In genomic region chr4:138457091-138457490, GRCm38 (mm10) we compare ENCODE assay signal across 12 mouse cellular contexts. TPM values are rescaled to one million over a fixed set of nuclear protein-coding genes. Genes with fewer than 3 reads are reported as not detected.
DNase-seq lines count a peak whose midpoint lies in the region; ATAC-seq and TF ChIP-seq lines count a peak whose summit lies in the region.
"Had no signal": no experiment of that assay in that cellular context is flagged by ENCODE, and none has a peak within 500 bp of the region (broad histone marks: within the 10 kb centered on the region; RNA-seq: fewer than 3 reads in every experiment).

No protein-coding gene starts in this region.

- no peaks in the 10 kb centered on the region for H3K9me3 ChIP-seq in forebrain, embryonic 15.5 days
- H3K9me3 ChIP-seq in hindbrain, embryonic 15.5 days = no peaks in the 10 kb centered on the region
- no peaks in the 10 kb centered on the region for H3K9me3 ChIP-seq in midbrain, embryonic 15.5 days

- no peak for TF ChIP-seq CTCF in left cerebral cortex, adult 2 months (IDR thresholded peaks at IDR 0.05)

- peaks cover 43% of the 10 kb centered on the region for H3K4me1 ChIP-seq in forebrain, embryonic 15.5 days
- peaks cover 59% of the 10 kb centered on the region for H3K4me1 ChIP-seq in hindbrain, embryonic 15.5 days (replicated peaks)
- H3K4me1 ChIP-seq in midbrain, embryonic 15.5 days = peaks cover 51% of the 10 kb centered on the region

- intact Hi-C loops in left cerebral cortex, adult 2 months (cut with DNase I) = no loop called here
- intact Hi-C loops in heart, postnatal 10 days (cut with DNase I) = no loop called here

- H3K9ac ChIP-seq in forebrain, embryonic 15.5 days (replicated peaks) = no peak overlapping the region
- no peak overlapping the region for H3K9ac ChIP-seq in hindbrain, embryonic 15.5 days
- no peak overlapping the region for H3K9ac ChIP-seq in midbrain, embryonic 15.5 days
- H3K9ac ChIP-seq: liver, embryonic 14.5 days had no signal

- WGBS in forebrain, embryonic 15.5 days = 50% methylated on average over 4 of the region's 4 CpGs
- 31% methylated on average over 4 of the region's 4 CpGs for WGBS in hindbrain, embryonic 15.5 days
- 48% methylated on average over 4 of the region's 4 CpGs for WGBS in midbrain, embryonic 15.5 days

- H3K27ac ChIP-seq in left cerebral cortex, adult 2 months = peak overlapping the region; percentile 82
- H3K27ac ChIP-seq in forebrain, embryonic 15.5 days (replicated peaks) = no peak overlapping the region
- H3K27ac ChIP-seq in hindbrain, embryonic 15.5 days (replicated peaks) = no peak overlapping the region
- H3K27ac ChIP-seq in midbrain, embryonic 15.5 days = no peak overlapping the region
- H3K27ac ChIP-seq: liver, embryonic 14.5 days had no signal

- peaks cover 6% of the 10 kb centered on the region; the same call in 1 of the 2 replicates for H3K27me3 ChIP-seq in forebrain, embryonic 15.5 days
- no peaks in the 10 kb centered on the region for H3K27me3 ChIP-seq in hindbrain, embryonic 15.5 days
- H3K27me3 ChIP-seq in midbrain, embryonic 15.5 days (replicated peaks) = no peaks in the 10 kb centered on the region

- H3K4me2 ChIP-seq in forebrain, embryonic 15.5 days (replicated peaks) = peak overlapping the region; percentile 89
- peak overlapping the region; percentile 86 for H3K4me2 ChIP-seq in hindbrain, embryonic 15.5 days
- peak overlapping the region; percentile 95 for H3K4me2 ChIP-seq in midbrain, embryonic 15.5 days

- peak overlapping the region; percentile 98 for H3K4me3 ChIP-seq in left cerebral cortex, adult 2 months
- peak overlapping the region; percentile 19 for H3K4me3 ChIP-seq in forebrain, embryonic 15.5 days
- H3K4me3 ChIP-seq in hindbrain, embryonic 15.5 days = peak overlapping the region; percentile 96
- peak overlapping the region; percentile 89 for H3K4me3 ChIP-seq in midbrain, embryonic 15.5 days

- H3K36me3 ChIP-seq in forebrain, embryonic 15.5 days = no peaks in the 10 kb centered on the region
- no peaks in the 10 kb centered on the region for H3K36me3 ChIP-seq in hindbrain, embryonic 15.5 days
- no peaks in the 10 kb centered on the region for H3K36me3 ChIP-seq in midbrain, embryonic 15.5 days (replicated peaks)

- no peak for ATAC-seq in forebrain, embryonic 15.5 days (replicated peaks)
- no peak for ATAC-seq in hindbrain, embryonic 15.5 days (ENCODE audit: low FRiP score, low read depth)
- no peak for ATAC-seq in midbrain, embryonic 15.5 days (replicated peaks)
- ATAC-seq in CD4-positive, CD25-positive, alpha-beta regulatory T cell, adult 4 months = no peak

- DNase-seq in left cerebral cortex, adult 2 months (ENCODE audit: extremely low spot score in 1 of 2, low spot score in 2 of 2) = no peak
- no peak for DNase-seq in left cerebral cortex, adult 8-10 months (ENCODE audit: low spot score in 2 of 2)
- DNase-seq in heart, postnatal 10 days = no peak
- no peak for DNase-seq in spleen, postnatal 10 days (ENCODE audit: low spot score in 2 of 2)
- DNase-seq: adrenal gland, postnatal 25 days; cerebellum, adult 11-12 months; kidney, adult 11 months had no signal

RNA-seq across cellular contexts. Expression of gene Camk2n1, which starts 3.0 kb away (rescaled TPM):
- total RNA-seq in left cerebral cortex, adult 2 months (2021) = 1,000 to 10,000 TPM; 1,332 to 1,386 TPM
- total RNA-seq in left cerebral cortex, adult 8-10 months (2022) = 1,000 to 10,000 TPM in 2 of 4 experiments, 100 to 1,000 TPM in 2; 966 to 1,102 (median 1,006) TPM
- polyA plus RNA-seq in forebrain, embryonic 15.5 days (2015; fragmentation: Nextera tagmentation; extraction: Ambion mirVana) = 9.7 and 10.7 TPM in 2 replicates
- 16.9 and 17.0 TPM in 2 replicates for polyA plus RNA-seq in hindbrain, embryonic 15.5 days (2015; fragmentation: Nextera tagmentation; extraction: Ambion mirVana)
- 14.8 and 15.7 TPM in 2 replicates for polyA plus RNA-seq in midbrain, embryonic 15.5 days (2015; fragmentation: Nextera tagmentation; extraction: Ambion mirVana)
- total RNA-seq in heart, postnatal 10 days (2021) = 10 to 100 TPM in 1 of 2 experiments, 1 to 10 TPM in 1; 9.8 to 10.1 TPM
- polyA plus RNA-seq in CD4-positive, CD25-positive, alpha-beta regulatory T cell, adult 4 months (2017; shearing (Covaris generic)) = 1 to 10 TPM in 1 of 2 experiments, under 1 TPM in 1; 0.95 to 1.2 TPM

RNA-seq across cellular contexts. Expression of gene Mul1, which starts 22.6 kb away (rescaled TPM):
- 10 to 100 TPM; 63.0 to 65.1 TPM for total RNA-seq in left cerebral cortex, adult 2 months (2021)
- 10 to 100 TPM; 51.6 to 54.5 (median 52.7) TPM for total RNA-seq in left cerebral cortex, adult 8-10 months (2022)
- 18.5 and 19.0 TPM in 2 replicates for polyA plus RNA-seq in forebrain, embryonic 15.5 days (2015; fragmentation: Nextera tagmentation; extraction: Ambion mirVana)
- polyA plus RNA-seq in hindbrain, embryonic 15.5 days (2015; fragmentation: Nextera tagmentation; extraction: Ambion mirVana) = 17.6 and 19.2 TPM in 2 replicates
- polyA plus RNA-seq in midbrain, embryonic 15.5 days (2015; fragmentation: Nextera tagmentation; extraction: Ambion mirVana) = 18.5 and 21.5 TPM in 2 replicates
- 10 to 100 TPM; 70.6 to 72.2 TPM for total RNA-seq in heart, postnatal 10 days (2021)
- 10 to 100 TPM; 12.2 to 16.9 TPM for polyA plus RNA-seq in CD4-positive, CD25-positive, alpha-beta regulatory T cell, adult 4 months (2017; shearing (Covaris generic))

Comparison
In these comparisons a context has a peak if more than half of its experiments do, and no peak if none do; other contexts are left out.
1. H3K4me3 ChIP-seq: peak in every context shown above with its lines; median percentile 98 in left cerebral cortex, adult 2 months; 96 in hindbrain, embryonic 15.5 days; 89 in midbrain, embryonic 15.5 days; 19 in forebrain, embryonic 15.5 days.